Mouse (Mus musculus) thymus, adult 18-20 months (tissue): ENCODE data around the gene Crcp.
"Not testable (repeated sequence)": the region's sequence is repeated elsewhere in the genome, so short reads cannot be mapped to it uniquely, and the experiment has no call there.

ENCODE experiments used
- DNase-seq, 2 experiments: peaks; one replicate each; pipeline ENCODE4 v3.0.0; 2022; ENCODE audit warnings: mixed read lengths in 2 of 2

Crcp gene

GRCm38 (mm10) chr5:130023767-130024539 lies 5.1 kb upstream of the Crcp start:
- DNase-seq, result peak; percentile 59 to 80

GRCm38 (mm10) chr5:130027134-130027533 lies 2.0 kb upstream of the Crcp start:
- DNase-seq, result no peak

- DNase-seq, result no peak
Observed at GRCm38 (mm10) chr5:130027696-130028095, 1.4 kb upstream of the Crcp start.

- no peak for DNase-seq
Observed at GRCm38 (mm10) chr5:130031410-130032390, 2.6 kb downstream of the Crcp start.

GRCm38 (mm10) chr5:130033869-130034268 lies 4.8 kb downstream of the Crcp start:
- no peak for DNase-seq

GRCm38 (mm10) chr5:130036300-130036699 lies 7.2 kb downstream of the Crcp start:
- not testable (repeated sequence) for DNase-seq

- peak in 1 of 2 experiments; percentile 15 for DNase-seq
Observed at GRCm38 (mm10) chr5:130037752-130038455, 8.8 kb downstream of the Crcp start.

GRCm38 (mm10) chr5:130040797-130041196 lies 11.7 kb downstream of the Crcp start:
- DNase-seq, result no peak

- no peak for DNase-seq
Observed at GRCm38 (mm10) chr5:130041262-130041661, 12.2 kb downstream of the Crcp start.

- no peak for DNase-seq
Observed at GRCm38 (mm10) chr5:130043741-130044140, 14.7 kb downstream of the Crcp start.

GRCm38 (mm10) chr5:130044201-130044695 lies 15.2 kb downstream of the Crcp start:
- DNase-seq, result no peak

- no peak for DNase-seq
Observed at GRCm38 (mm10) chr5:130046100-130046499, 17.0 kb downstream of the Crcp start.

- DNase-seq, result no peak
Observed at GRCm38 (mm10) chr5:130046589-130046988, 17.5 kb downstream of the Crcp start.

GRCm38 (mm10) chr5:130047013-130047412 lies 17.9 kb downstream of the Crcp start:
- DNase-seq, result no peak

- DNase-seq, result no peak
Observed at GRCm38 (mm10) chr5:130048786-130049520, 19.9 kb downstream of the Crcp start.

GRCm38 (mm10) chr5:130050416-130050815 lies 21.3 kb downstream of the Crcp start:
- DNase-seq, result no peak

- DNase-seq, result no peak
Observed at GRCm38 (mm10) chr5:130051073-130051860, 22.2 kb downstream of the Crcp start.

GRCm38 (mm10) chr5:130052510-130052909 lies 23.4 kb downstream of the Crcp start:
- DNase-seq, result no peak

GRCm38 (mm10) chr5:130052955-130053354 lies 23.9 kb downstream of the Crcp start:
- no peak for DNase-seq

GRCm38 (mm10) chr5:130055688-130056087 lies 26.6 kb downstream of the Crcp start:
- DNase-seq, result no peak

- no peak for DNase-seq
Observed at GRCm38 (mm10) chr5:130056303-130056702, 27.2 kb downstream of the Crcp start.
